Mouse (Mus musculus) erythroblast, adult 5-6 weeks (primary cell): Measurements from ENCODE around the gene Emx2. TPM values are rescaled to one million over a fixed set of nuclear protein-coding genes. Genes with fewer than 3 reads are reported as not detected.

ENCODE experiments used
- ATAC-seq: replicated peaks from 2 replicates; pipeline ENCODE4 v1.8.0; 2016; ENCODE audit warnings: moderate number of reproducible peaks, mild to moderate bottlenecking, moderate TSS enrichment, inconsistent platforms; ENCODE audit not compliant: poor library complexity, low FRiP score, severe bottlenecking
- total RNA-seq, 2 experiments: library from RNA; stranded (forward) in 1 of 2; stranded (reverse) in 1 of 2; fragments of 150-400 nt in 1 of 2; fragments of 200-764, 138-1000 nt in 1 of 2; gene quantifications; 2 replicates each; pipeline versions ENCODE4 v1.2.3 to v1.2.4; 2015 to 2017; ENCODE audit warnings: low replicate concordance in 2 of 2

The Emx2 gene
- total RNA-seq, 2 experiments from 2014 or later, result 0.77 TPM; not detected in 1

GRCm38 (mm10) chr19:59508896-59509295 is 50.7 kb downstream of the Emx2 start:
- ATAC-seq, result no peak

GRCm38 (mm10) chr19:59513181-59513580 is 55.0 kb downstream of the Emx2 start:
- no peak for ATAC-seq

Other genes with a start within 250 kb of the Emx2 start
- gene Kcnk18, start 239.2 kb upstream of the Emx2 start, total RNA-seq (2015; ENCODE audit: low replicate concordance), result not detected in 2 replicates
- gene Kcnk18, start 239.2 kb upstream of the Emx2 start, total RNA-seq (2017; ENCODE audit: low replicate concordance), result not detected in 2 replicates
- gene Slc18a2, start 197.5 kb upstream of the Emx2 start, total RNA-seq (2015; ENCODE audit: low replicate concordance), result 1.3 and 3.3 TPM in 2 replicates
- gene Slc18a2, start 197.5 kb upstream of the Emx2 start, total RNA-seq (2017; ENCODE audit: low replicate concordance), result 0.85 and 1.7 TPM in 2 replicates
- gene Rps12-ps3, start 136.1 kb upstream of the Emx2 start, total RNA-seq (2015; ENCODE audit: low replicate concordance), result 144 and 176 TPM in 2 replicates
- gene Rps12-ps3, start 136.1 kb upstream of the Emx2 start, total RNA-seq (2017; ENCODE audit: low replicate concordance), result 58.3 and 69.0 TPM in 2 replicates
- 23.4 and 30.2 TPM in 2 replicates for gene Pdzd8, start 112.6 kb upstream of the Emx2 start, total RNA-seq (2015; ENCODE audit: low replicate concordance)
- 25.6 and 26.8 TPM in 2 replicates for gene Pdzd8, start 112.6 kb upstream of the Emx2 start, total RNA-seq (2017; ENCODE audit: low replicate concordance)